Mouse (Mus musculus) CH12.LX (cell line): ENCODE measurements around the gene Tasp1. TPM values are rescaled to one million over a fixed set of nuclear protein-coding genes. Genes with fewer than 3 reads are reported as not detected.

Source experiments
- DNase-seq: peaks from one replicate; pipeline ENCODE4 v3.0.0-alpha.2; 2013; ENCODE audit errors: extremely low read depth
- H3K27ac ChIP-seq: 2 replicates; pipeline ENCODE4 v1.5.1; 2012; ENCODE audit warnings: low read depth, mild to moderate bottlenecking, control low read depth, moderate library complexity; ENCODE audit not compliant: insufficient read depth
- H3K27me3 ChIP-seq: replicated peaks from 2 replicates; pipeline ENCODE3; 2012; ENCODE audit warnings: inconsistent platforms
- H3K36me3 ChIP-seq, 2 experiments: replicated peaks in 1 of 2; 2 replicates each; pipeline versions ENCODE3 to v1.6.1; 2012; ENCODE audit warnings: inconsistent platforms in 1 of 2, low read length in 1 of 2, mild to moderate bottlenecking in 1 of 2, mixed read lengths in 1 of 2, moderate library complexity in 1 of 2; ENCODE audit not compliant: control insufficient read depth in 1 of 2, insufficient read depth in 1 of 2
- H3K4me1 ChIP-seq, 2 experiments: 2 replicates each; pipeline ENCODE4 v1.6.1; 2012; ENCODE audit warnings: inconsistent platforms in 1 of 2, moderate library complexity in 1 of 2; ENCODE audit not compliant: insufficient read depth in 2 of 2, control insufficient read depth in 1 of 2
- H3K4me2 ChIP-seq: 2 replicates; pipeline ENCODE4 v1.6.1; 2012; ENCODE audit warnings: low read depth, mild to moderate bottlenecking, control low read depth; ENCODE audit not compliant: poor library complexity, insufficient read depth, severe bottlenecking
- H3K4me3 ChIP-seq, 3 experiments: fragments of 150-350 bp in 1 of 3; sonication (generic) in 1 of 3; replicated peaks in 1 of 3; 2 replicates each; pipeline versions ENCODE3 to v1.5.1; 2011 to 2012; ENCODE audit warnings: low read depth in 2 of 3, low read length in 2 of 3, mild to moderate bottlenecking in 2 of 3, moderate library complexity in 2 of 3, control low read depth in 1 of 3, improper control_type of control experiment in 1 of 3, inconsistent platforms in 1 of 3, mixed read lengths in 1 of 3; ENCODE audit not compliant: poor library complexity in 1 of 3
- H3K79me2 ChIP-seq: replicated peaks from 2 replicates; pipeline ENCODE4 v1.6.1; 2012; ENCODE audit warnings: mild to moderate bottlenecking, moderate library complexity; ENCODE audit not compliant: control insufficient read depth, poor library complexity, insufficient read depth, severe bottlenecking; ENCODE audit errors: extremely low read depth
- H3K9ac ChIP-seq: 2 replicates; pipeline ENCODE4 v1.6.1; 2012; ENCODE audit warnings: low read depth, mild to moderate bottlenecking, control low read depth, moderate library complexity; ENCODE audit not compliant: insufficient read depth
- H3K9me3 ChIP-seq: replicated peaks from 2 replicates; pipeline ENCODE3; 2012; ENCODE audit warnings: low read length, inconsistent platforms, mixed read lengths
- BHLHE40 ChIP-seq: IDR thresholded peaks from 2 replicates; pipeline ENCODE4 v1.6.1; 2011; ENCODE audit warnings: mild to moderate bottlenecking, low read depth, low read length, improper control_type of control experiment
- CHD1 ChIP-seq: IDR thresholded peaks from 2 replicates; pipeline ENCODE4 v1.6.1; 2012; ENCODE audit warnings: low read depth, low read length, improper control_type of control experiment, inconsistent platforms
- CTCF ChIP-seq, 2 experiments: IDR thresholded peaks in 1 of 2; conservative IDR thresholded peaks in 1 of 2; 2 replicates each; pipeline ENCODE4 v1.5.1; 2011 to 2012; ENCODE audit warnings: low read depth in 2 of 2, low read length in 2 of 2, improper control_type of control experiment in 1 of 2, inconsistent platforms in 1 of 2, mild to moderate bottlenecking in 1 of 2, moderate library complexity in 1 of 2
- ELF1 ChIP-seq: IDR thresholded peaks from 2 replicates; pipeline ENCODE4 v1.6.1; 2014; ENCODE audit warnings: low read depth, mild to moderate bottlenecking, inconsistent platforms, low read length, improper control_type of control experiment
- EP300 ChIP-seq: IDR thresholded peaks from 2 replicates; pipeline ENCODE4 v1.6.1; 2011; ENCODE audit warnings: low read length, improper control_type of control experiment
- HCFC1 ChIP-seq: IDR thresholded peaks from 2 replicates; pipeline ENCODE4 v1.6.1; 2012; ENCODE audit warnings: low read depth, mild to moderate bottlenecking, inconsistent platforms, low read length, improper control_type of control experiment
- IRF4 ChIP-seq: IDR thresholded peaks from 2 replicates; pipeline ENCODE4 v1.6.1; 2014; ENCODE audit warnings: low read depth, mild to moderate bottlenecking, inconsistent platforms, low read length, improper control_type of control experiment
- JUN ChIP-seq: IDR thresholded peaks from 2 replicates; pipeline ENCODE4 v1.6.1; 2011; ENCODE audit warnings: low read depth, mild to moderate bottlenecking, low read length, improper control_type of control experiment, moderate library complexity; ENCODE audit not compliant: insufficient read depth
- JUND ChIP-seq: conservative IDR thresholded peaks from 2 replicates; pipeline ENCODE4 v1.6.1; 2011; ENCODE audit warnings: low read depth, low read length, improper control_type of control experiment
- KAT2A ChIP-seq: IDR thresholded peaks from 2 replicates; pipeline ENCODE4 v1.6.1; 2012; ENCODE audit warnings: low read length, improper control_type of control experiment, inconsistent platforms; ENCODE audit not compliant: insufficient replicate concordance
- MAZ ChIP-seq: IDR thresholded peaks from 2 replicates; pipeline ENCODE4 v1.6.1; 2012; ENCODE audit warnings: low read depth, mild to moderate bottlenecking, inconsistent platforms, low read length, improper control_type of control experiment, moderate library complexity
- MYC ChIP-seq: IDR thresholded peaks from 2 replicates; pipeline ENCODE4 v1.6.1; 2011; ENCODE audit warnings: low read depth, mild to moderate bottlenecking, improper control_type of control experiment, low read length
- NELFE ChIP-seq: IDR thresholded peaks from 2 replicates; pipeline ENCODE4 v1.6.1; 2011; ENCODE audit warnings: low read depth, low read length, improper control_type of control experiment
- NRF1 ChIP-seq: IDR thresholded peaks from 2 replicates; pipeline ENCODE4 v1.6.1; 2014; ENCODE audit warnings: low read depth, mild to moderate bottlenecking, inconsistent platforms, low read length, improper control_type of control experiment, moderate library complexity
- POLR2A ChIP-seq: IDR thresholded peaks from 2 replicates; pipeline ENCODE4 v1.6.1; 2011; ENCODE audit warnings: low read depth, mild to moderate bottlenecking, improper control_type of control experiment, low read length
- RAD21 ChIP-seq: IDR thresholded peaks from 2 replicates; pipeline ENCODE4 v1.6.1; 2011; ENCODE audit warnings: low read depth, mild to moderate bottlenecking, low read length, improper control_type of control experiment, moderate library complexity
- RCOR1 ChIP-seq: conservative IDR thresholded peaks from 2 replicates; pipeline ENCODE4 v1.6.1; 2012; ENCODE audit warnings: low read depth, mild to moderate bottlenecking, inconsistent platforms, low read length, improper control_type of control experiment
- SMC3 ChIP-seq: IDR thresholded peaks from 2 replicates; pipeline ENCODE4 v1.6.1; 2011; ENCODE audit warnings: low read depth, low read length, improper control_type of control experiment
- TCF12 ChIP-seq: IDR thresholded peaks from 2 replicates; pipeline ENCODE4 v1.6.1; 2014; ENCODE audit warnings: low read depth, mild to moderate bottlenecking, inconsistent platforms, low read length, improper control_type of control experiment
- USF2 ChIP-seq: conservative IDR thresholded peaks from 2 replicates; pipeline ENCODE4 v1.6.1; 2011; ENCODE audit warnings: low read depth, low read length, improper control_type of control experiment
- ZC3H11A ChIP-seq: IDR thresholded peaks from 2 replicates; pipeline ENCODE4 v1.6.1; 2012; ENCODE audit warnings: low read depth, mild to moderate bottlenecking, inconsistent platforms, low read length, improper control_type of control experiment
- ZKSCAN1 ChIP-seq: IDR thresholded peaks from 2 replicates; pipeline ENCODE4 v1.6.1; 2012; ENCODE audit warnings: low read depth, inconsistent platforms, low read length, improper control_type of control experiment, borderline replicate concordance
- ZMIZ1 ChIP-seq: IDR thresholded peaks from 2 replicates; pipeline ENCODE4 v1.6.1; 2012; ENCODE audit warnings: low read depth, mild to moderate bottlenecking, inconsistent platforms, low read length, improper control_type of control experiment
- dilution Hi-C: fragments of 300-500 bp; cut with MboI; formaldehyde crosslinking; loops from 2 replicates; pipeline ENCODE4 v1.14.3; 2020; ENCODE audit warnings: low sequenced_read_pairs; ENCODE audit not compliant: extremely low pct_unique_long_range_greater_than_20kb, extremely low pct_ligation_motif_present
- in situ Hi-C: fragments of 300-500 bp; cut with MboI; formaldehyde crosslinking; loops from 3 replicates; pipeline ENCODE4 v1.14.3; 2019; ENCODE audit warnings: low sequenced_read_pairs, low pct_ligation_motif_present, low pct_unique_long_range_greater_than_20kb, mixed read lengths
- polyA plus RNA-seq: library from polyadenylated mRNA; unstranded; fragments of >175 nt; gene quantifications from 2 replicates; pipeline ENCODE4 v1.2.1, GENCODE M21; 2012; ENCODE audit warnings: low read depth; ENCODE audit not compliant: insufficient read length
- total RNA-seq, 2 experiments: library from RNA; depleted of rRNA; stranded (reverse); fragments of 300-350 nt in 1 of 2; fragments of >200 nt in 1 of 2; gene quantifications; 2 replicates each; pipeline ENCODE4 v1.2.3; 2012 to 2014

The Tasp1 gene
- total and polyA plus RNA-seq, 3 experiments, result 28.8 to 64.5 (median 28.9) TPM

DNA sequence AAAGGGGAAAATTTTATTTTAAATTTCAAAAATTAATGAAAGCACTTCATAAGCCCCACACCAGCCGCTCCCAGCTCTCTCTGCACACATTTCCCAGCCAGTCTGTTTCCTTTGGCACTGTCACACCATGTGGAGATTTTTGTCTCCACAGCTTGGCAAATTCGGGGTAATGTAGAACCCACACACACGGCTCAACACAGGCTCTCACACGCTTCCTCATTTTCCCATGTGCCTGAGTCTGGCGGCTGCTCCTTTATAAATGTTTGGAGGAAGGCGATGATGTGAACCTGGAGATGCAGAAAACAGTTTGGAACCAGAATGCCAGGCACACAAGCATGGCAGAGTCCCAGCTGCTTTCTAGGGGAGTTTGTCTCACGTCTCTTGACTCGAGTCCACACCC is 47.2 kb upstream of the Tasp1 start:
- Histone ChIP-seq H3K27me3 (no peaks in the 10 kb centered on the region), H3K36me3 (peaks cover 0 to 2% of the 10 kb centered on the region in 2 experiments), H3K4me1 (peaks cover 2 to 5% of the 10 kb centered on the region in 2 experiments; a peak in 3 of 4 replicates), H3K4me2 (no peak overlapping the region), H3K9me3 (no peaks in the 10 kb centered on the region), H3K27ac (no peak overlapping the region), H3K79me2 (no peaks in the 10 kb centered on the region), H3K9ac (no peak overlapping the region), H3K4me3 (no peak overlapping the region)
- no peak for TF ChIP-seq BHLHE40
- TF ChIP-seq MYC, result no peak
- no peak for TF ChIP-seq EP300
- no peak for TF ChIP-seq POLR2A
- TF ChIP-seq IRF4, result no peak
- TF ChIP-seq JUND, result no peak
- TF ChIP-seq ZKSCAN1, result no peak
- no peak for TF ChIP-seq TCF12
- TF ChIP-seq ZMIZ1, result no peak
- TF ChIP-seq RCOR1, result no peak
- no peak for TF ChIP-seq MAZ
- TF ChIP-seq KAT2A, result no peak
- no peak for TF ChIP-seq RAD21
- TF ChIP-seq USF2, result no peak
- no peak for TF ChIP-seq CHD1
- TF ChIP-seq HCFC1, result no peak
- TF ChIP-seq NRF1, result no peak
- TF ChIP-seq SMC3, result no peak
- in situ Hi-C loops (no loop called here), dilution Hi-C loops (no loop called here)
- no peak for DNase-seq

- dilution Hi-C loops, result no loop called here
- TF ChIP-seq ZC3H11A (no peak), ELF1 (no peak), CTCF (conservative IDR thresholded peaks at IDR 0.05 in 1 of 2, IDR thresholded peaks at IDR 0.05 in 1 of 2; ENCODE audit: low read depth in 2 of 2, low read length in 2 of 2) (no peak), NELFE (no peak), JUN (no peak)
- H3K27me3 ChIP-seq, result no peaks in the 10 kb centered on the region
- H3K4me1 ChIP-seq, result peaks cover 7% of the 10 kb centered on the region in 2 experiments
- H3K9me3 ChIP-seq, result no peaks in the 10 kb centered on the region
- no peak overlapping the region for H3K27ac ChIP-seq
- in situ Hi-C loops, result no loop called here
- H3K4me2 ChIP-seq, result no peak overlapping the region
- H3K9ac ChIP-seq, result no peak overlapping the region
- H3K36me3 ChIP-seq, result no peaks in the 10 kb centered on the region
- H3K4me3 ChIP-seq, result no peak overlapping the region
- H3K79me2 ChIP-seq, result no peaks in the 10 kb centered on the region
- DNase-seq, result no peak
Observed at GRCm38 (mm10) chr2:140108945-140109344, 42.3 kb upstream of the Tasp1 start.
